Mouse (Mus musculus): ENCODE results near the gene Cdt1.

GRCm38 (mm10) chr8:122574264-122574663 is 6.4 kb downstream of the Cdt1 start:
- no peak for TF ChIP-seq POLR2A (IDR thresholded peaks at IDR 0.05; ENCODE audit: low read depth, low read length)
- TF ChIP-seq CTCF (IDR thresholded peaks at IDR 0.05; ENCODE audit: extremely low read depth, insufficient read depth, insufficient read length, insufficient replicate concordance) = no peak

Data from spleen, adult 2 months (tissue).